Mouse (Mus musculus) right cerebral cortex, postnatal 4 days (tissue): ENCODE data around the gene Fancc.

ENCODE experiments used
- DNase-seq: peaks from one replicate; pipeline ENCODE4 v3.0.0-alpha.2; 2022

The Fancc gene

DNA sequence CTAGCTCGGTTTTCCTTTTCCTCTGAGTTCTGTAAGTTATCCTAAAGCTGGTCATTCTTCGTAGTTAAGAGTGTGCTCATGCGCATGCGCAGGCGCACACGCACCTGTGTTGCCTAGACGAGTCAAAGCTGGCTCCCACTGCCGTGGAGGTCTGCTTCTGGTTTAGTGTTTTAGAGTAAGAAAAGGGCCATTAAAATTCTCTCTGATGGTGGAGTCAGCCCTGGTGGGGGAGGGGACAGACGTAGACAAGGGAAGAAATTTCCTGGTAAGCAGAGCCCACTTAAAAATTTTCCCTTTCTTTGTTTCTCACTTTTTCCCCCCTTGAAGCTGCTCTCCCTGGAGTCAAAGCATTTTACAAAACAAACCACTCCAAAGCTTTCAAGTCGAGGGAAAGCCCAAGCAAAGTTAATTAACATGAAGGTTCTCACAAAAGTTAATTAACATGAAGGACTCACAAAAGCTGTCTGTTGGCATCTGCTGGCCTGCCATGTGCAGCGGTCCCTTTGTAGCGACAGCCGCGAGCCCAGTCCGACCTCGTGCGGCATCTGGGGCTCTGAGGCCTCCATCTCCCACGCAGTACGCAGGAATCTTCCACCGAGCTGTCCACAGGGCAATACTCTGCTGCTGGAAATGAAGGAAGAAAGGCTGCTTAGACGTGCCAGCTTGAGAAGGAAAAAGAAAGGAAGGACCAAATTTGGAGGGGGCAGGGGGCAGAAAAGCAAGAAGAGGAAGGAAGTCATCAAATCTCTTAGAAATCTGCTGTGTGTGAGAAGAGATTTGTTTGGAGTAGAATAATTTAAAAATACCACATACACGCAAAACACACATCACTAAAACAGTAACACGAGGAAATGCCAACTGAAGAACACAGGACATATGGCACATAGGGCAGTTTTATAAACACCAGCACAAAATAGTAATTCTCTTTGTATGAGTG is at the start of gene Fancc:
Gene Fancc (minus strand): TSS at position 633 of the 937 bp plus-strand sequence.
- DNase-seq = peak; percentile 22

DNA sequence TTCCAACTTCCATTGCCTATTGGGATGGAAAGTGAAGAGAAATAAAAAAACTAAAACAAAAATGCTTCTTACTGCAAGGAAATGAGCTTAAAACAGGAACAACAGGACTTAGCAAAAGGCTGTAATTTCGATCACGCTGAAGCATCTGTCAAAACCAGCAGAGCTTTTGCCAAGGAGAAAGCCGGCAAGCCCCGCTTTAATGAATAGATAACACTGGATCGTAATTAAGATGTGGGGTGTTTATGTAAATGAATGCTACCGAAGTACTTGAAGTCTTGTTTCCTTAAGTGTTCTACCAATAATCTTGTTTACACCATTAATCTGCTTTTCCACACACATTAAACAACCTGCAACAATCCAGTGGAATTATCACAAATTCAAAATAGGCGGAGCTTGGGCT is 48.2 kb upstream of the Fancc start:
- no peak for DNase-seq

DNA sequence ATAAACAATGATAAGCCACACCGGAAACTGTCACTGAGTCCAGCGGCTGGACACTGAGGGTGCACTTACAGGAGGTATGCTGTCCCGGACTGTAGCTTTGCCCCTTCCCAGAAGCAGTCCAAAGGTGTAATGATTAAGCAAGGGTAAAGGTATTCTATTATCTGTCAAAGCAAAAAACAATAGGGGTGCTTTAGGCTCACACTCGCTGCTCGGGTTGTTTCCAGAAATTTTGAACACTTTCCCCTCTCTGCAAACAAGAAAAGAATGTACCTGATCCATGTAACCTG is 47.8 kb upstream of the Fancc start:
- no peak for DNase-seq

DNA sequence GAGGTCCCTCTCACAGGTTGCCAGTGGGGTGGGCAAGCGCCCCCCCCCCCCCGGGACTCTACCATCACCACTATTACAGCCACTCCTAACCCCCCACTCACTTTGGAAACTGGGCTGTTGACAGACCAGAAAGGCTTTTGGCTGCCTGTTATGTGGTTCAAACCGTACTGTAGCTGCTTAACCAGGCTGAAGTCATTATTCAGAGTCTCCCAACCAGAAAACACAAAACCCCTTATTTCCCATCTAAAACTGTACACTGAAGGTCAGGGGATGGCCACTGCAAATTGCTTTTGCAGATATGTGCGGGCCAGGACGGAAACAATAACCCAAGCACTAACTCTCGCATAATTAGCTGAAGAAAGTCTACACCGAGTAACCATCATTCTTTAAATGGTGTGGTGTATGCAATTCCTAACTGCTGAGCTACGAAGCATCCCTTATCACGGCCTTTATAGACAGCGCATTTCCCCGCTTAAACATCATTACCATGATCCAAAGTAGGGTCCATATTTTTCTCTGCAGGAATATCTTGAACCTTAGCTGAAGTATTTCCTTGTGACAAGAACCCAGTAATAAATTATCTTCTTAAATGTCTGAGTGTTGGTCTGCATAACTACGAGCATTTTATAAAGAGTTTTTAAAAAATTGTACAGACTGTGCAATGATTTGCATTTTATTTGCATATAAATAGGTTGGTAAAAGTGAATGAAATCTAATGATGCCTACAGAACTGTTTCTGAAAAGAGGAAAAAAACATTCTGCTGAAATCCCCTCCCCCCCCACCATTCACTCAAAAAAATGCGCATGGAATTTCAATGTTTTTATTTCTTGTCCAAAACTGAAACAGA is 47.3 kb upstream of the Fancc start:
- no peak for DNase-seq

DNA sequence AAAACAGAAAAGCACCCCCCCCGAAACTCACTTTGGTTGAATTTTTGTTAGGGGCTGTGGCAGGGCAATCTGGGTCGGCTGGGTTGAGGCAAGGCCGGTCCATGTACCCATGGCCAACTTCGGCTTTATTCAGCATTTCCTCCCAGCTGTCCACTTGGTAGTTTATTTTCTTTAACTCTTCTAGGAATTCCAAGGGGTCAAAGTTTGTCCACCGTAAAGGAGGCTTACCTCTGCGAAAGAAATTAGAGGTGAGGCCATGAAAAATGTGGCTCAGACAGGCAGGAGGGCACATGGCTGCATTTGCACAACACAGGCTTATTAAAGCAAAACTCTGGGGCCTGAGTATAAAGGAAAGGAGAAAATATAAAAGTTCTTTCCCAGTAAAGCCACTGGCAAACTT is 46.4 kb upstream of the Fancc start:
- no peak for DNase-seq

DNA sequence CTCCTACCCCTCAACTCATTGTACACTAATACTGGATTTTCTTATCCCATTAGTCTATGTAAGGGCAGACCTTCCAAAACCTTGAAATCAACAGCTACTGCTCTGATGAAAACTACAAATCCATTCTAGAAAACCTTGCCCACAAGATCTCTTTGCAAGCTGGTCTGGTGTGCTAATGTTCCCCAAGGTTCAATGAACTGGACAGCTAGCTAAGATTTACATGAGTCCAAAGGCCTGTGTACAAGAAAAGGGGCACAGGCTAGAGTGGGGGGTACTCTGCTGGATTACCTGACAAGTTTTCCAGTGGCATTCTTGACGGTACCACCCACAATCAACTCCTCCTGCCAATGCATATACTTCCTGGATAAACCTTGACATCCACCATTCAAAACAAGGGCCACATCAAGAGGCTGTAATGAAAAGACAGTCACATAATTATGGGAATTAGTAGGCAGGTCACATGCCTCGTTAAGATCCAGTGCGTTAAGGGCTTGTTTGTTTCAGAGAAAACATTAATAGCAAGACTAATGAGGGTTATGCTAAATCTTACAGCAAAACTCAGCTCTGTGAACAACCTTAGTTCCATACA is 45.8 kb upstream of the Fancc start:
- DNase-seq = no peak

DNA sequence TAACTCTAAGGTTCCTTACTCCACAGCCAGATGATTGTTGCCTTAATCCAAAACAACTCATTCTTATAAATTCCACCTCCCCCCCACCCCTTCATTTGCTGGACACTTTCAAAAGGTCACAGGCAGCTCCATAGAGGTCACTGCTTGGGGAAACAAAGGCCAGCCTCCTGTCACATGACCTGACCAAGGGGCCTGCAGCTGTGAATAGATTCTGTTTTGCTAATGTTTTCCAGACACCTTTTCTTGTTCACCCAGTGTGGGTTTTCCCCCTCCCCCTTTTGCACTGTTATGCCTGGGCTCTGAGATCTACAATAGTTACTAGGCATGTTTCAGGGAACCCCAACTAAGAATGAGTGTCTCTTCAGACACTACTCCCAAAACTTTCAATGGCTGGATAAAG is 44.4 kb upstream of the Fancc start:
- DNase-seq = no peak

DNA sequence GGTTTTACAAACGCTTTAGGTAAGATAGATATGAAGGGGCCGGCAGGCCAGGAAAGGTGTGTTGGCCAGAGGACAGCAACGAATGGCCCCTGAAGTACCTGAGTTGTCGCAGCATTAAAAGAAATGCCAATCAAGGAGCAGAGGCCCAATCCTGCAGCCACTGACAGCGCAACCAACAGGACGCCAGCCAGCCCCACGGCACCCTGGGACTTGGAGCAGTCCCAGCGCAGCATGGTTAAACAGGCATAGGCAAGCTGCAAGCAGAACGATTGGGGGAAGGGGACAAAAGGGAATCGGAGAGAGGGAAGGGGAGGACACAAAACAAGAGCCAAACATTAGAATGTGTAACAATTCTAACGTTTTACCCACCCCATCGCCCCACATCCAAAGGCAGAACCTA is 43.5 kb upstream of the Fancc start:
- DNase-seq = no peak

DNA sequence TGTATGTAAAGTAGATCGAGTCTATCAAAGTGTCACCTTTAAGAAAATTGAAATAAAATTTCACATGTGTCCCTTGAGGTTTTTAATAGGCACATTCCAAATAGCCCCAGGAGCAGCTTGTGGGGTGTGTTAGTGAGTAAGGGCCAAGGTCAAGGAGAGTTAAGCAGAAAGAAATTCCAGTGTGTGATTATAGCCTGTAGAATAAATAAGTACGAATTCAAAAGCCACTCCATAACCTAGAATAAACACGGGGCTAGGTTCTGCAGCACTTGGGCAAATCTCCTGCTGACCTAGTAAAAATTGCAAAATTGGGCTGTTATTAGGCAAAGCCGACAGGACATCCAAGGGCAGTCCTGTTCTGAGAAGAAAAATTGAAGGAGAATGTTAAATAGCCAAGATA is 37.9 kb upstream of the Fancc start:
- DNase-seq = no peak

DNA sequence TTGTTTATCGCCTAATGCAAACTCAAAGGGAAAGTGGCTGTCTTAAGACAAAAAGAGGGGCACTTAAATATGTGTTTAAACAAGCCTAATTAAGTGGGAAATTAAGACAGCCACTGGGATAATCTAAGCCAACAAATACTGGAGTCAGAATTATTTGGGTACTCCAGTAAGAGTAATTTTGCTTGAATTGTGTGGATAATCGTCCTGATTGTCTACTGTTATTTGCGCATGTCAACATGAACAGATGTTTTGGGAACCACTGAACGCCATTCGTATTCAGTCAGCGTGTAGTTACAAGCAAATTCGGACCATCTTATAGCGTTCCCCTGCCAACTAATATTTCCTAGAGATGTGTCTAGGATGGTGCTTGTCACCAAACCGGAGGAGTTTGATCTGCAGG is 33.8 kb upstream of the Fancc start:
- DNase-seq = no peak

DNA sequence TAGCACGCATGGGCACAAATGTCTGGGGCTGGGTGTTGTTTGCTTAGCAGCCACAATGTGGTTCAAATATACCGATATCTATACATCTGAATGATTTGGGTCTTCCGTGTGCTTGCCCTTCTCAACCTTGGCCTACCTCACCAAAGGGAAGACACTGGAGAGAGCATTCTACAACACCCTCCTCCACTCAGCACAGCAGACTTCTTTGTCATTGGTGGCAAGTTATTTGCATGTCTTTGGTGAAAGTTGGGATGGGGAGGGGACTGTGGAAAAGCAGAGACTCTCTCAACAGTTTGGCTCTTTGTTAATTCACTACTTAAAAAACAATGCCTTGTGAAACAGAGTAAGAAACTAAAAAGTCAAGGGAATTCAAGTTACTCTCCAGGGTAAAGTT is 33.3 kb upstream of the Fancc start:
- DNase-seq = no peak

DNA sequence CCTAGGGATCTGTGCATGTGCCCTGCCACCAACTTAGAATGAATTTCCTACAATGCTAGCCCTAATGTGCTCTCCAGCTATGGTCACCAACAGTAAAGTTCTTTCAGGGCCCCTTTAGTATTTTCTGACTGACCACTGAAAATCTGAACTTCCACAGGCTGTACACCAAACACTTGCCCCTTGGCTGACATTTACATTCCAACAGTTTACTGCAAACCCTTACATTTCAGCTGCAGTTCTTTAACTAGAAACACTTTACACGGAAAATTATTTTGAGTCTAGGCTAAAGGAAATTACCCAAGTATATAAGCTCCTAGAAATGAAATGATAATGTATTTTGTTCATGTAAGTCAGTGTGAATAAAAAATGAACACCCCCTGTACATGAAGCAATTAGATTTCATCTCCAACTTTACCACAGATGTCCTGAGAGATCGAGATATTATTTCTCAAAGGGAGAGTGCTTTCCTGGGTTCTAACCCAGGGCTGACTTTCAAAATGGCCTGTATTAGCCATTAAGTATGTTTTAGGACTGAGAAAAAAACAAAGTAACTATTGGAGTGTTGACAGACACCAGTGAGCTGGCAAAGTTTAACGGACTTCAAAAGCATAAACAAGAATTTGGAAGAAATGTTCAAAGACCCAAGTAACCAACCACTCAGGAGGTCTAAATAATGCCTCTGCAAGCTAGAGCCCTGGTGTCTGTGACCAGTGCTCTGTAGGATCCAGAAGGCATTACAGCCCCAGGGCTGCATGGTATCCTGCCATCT is 32.7 kb upstream of the Fancc start:
- no peak for DNase-seq

DNA sequence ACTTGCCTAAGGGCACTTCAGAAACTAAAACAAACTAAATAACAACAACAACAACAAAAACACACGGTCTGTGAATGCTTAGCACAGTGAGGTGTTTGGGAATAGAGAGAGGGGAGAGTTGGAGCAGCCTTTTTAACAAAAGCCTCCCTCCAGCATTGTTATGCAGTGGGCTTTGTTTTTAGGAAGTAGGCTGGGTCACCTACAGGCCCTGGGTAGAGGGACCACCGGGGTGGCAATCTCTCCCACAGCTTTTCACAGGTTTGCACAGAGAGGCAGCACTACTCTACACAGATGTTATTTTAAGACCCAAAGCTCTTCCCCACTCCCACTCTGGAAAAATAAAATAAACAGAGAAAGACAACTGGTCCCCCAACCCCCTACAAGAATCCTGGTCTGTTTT is 31.8 kb upstream of the Fancc start:
- DNase-seq = no peak

DNA sequence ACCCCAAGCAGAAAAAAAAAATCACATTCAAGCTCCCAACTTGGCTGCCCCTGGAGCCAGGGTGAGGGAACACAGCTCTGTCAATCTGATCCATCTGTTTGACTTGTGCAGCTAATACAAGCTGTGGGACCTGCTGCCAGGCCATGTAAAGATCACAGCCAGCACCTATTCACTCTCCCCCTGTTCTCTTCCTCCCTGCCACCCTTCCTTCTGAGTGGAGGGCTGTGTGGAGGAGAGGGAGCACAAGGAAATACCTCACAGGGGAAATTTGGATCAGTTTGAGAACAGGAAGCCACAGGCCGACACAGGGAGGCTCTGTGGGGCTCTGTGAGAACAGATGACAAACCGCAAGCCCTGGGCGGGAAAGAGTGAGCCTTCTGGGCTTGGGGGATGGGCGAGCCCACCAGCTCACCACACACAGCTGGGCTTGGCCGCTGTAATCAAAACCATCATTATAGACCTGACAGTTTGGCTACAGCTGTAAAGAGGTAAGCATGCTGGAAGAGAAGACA is 31.1 kb upstream of the Fancc start:
- DNase-seq = no peak

DNA sequence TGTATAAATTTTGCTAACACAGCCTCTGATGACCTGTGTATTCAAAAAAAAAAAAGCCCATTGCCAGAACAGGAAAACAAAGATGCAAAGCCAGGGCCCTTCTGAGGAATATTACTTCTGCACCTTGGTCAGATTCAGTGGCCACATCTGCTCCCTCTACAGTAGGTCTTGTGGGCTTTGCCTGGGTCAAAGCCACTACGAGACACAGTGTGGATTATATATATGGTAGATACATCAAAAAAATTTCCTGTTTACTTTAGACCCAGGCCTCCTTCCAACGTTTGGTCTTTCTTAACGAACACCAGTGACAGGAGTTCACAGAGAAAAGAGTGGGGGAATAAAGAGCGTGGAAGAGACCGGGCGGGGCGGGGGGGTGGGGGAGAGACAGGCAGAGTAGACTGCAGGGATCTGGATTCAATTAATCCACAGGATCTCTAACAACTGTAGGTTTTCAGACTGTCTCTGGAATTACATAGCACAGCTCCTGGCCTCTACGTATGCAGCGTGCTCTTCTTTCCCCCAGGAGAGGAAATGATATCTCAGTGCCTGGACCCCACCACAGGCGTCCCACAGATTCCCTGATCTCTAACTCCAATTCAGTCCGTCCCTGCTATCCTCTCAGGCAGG is 28.6 kb upstream of the Fancc start:
- no peak for DNase-seq

DNA sequence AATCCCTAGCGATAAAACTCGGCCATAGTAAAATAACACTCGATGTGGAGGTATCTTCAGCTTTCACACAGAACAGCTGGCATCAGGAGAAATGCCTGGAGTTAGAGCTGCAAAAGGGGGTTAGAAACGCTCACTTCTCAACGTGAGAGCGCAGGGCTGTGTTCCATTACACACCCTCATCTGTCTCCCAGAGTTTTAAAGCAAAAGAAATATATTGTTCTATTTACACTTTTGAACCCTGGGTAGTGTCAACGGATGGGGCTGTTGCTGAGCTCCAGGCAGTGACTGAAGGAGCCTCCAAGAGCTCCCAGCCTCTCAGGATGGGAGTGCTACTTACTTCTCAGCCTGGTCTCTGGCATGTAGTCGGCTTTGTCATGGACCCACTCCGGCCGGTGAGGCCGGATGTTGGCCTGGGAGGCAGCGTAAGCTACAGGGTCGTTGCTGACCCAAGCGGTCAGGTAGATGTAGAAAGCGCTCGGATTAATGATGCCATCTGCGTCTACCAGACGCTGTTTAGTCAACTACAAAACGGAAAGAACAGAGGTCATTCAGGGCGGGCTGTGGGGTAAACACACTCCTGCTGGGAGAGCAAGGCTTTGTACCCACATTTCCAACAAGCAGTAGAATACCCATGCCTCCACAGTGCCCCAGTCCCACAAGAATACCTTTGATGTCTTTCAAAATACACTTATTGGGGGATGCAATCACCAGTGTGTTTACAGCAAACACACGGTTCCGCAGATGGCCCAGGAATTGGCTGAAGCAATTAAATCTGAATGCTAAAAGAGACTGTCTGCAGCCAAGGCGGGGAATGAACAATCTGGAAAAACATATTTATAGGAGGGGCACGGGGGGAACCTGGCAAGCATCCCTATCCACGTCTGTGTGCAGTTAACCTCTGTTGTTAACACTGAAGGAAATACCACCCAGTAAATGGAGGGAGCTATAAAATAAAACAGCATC is 27.8 kb upstream of the Fancc start:
- DNase-seq = peak; percentile 44

DNA sequence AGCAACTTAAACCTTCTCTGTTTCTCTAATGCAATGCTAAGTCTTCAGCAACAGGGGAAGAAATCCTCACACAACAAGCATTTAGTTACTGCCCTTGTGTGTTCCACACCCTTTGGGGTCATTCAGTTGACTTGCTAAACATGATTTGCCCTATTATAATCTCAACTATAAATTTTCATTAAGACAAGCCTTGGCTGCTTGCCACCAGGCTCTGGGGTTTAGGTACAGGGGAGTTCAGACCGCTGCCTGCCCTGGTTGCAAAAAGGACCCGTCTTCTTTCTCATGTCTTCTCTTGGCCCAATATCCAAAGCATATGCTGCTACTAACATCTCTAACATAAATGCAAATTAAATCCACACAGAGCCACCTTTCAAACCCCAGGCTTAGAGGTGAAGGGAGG is 27.0 kb upstream of the Fancc start:
- DNase-seq = no peak

DNA sequence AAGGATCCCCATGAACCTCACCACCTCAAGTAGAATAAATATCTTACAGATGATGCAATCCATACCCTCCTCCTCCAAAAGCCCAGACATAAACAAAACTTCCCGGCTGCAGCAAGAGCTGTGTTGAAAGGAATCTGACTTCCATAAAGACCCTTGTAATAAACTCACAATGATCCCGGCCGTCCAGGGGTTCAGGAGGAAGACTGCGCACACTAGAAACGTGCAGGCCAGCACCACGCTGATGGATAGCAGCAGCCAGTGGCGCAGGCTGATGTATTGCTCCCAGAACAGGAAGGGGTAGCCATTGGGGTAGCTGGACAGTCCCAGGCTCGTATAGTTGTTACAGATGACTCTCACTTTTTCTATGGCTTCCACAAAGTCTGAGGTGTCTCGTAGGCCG is 25.8 kb upstream of the Fancc start:
- no peak for DNase-seq

DNA sequence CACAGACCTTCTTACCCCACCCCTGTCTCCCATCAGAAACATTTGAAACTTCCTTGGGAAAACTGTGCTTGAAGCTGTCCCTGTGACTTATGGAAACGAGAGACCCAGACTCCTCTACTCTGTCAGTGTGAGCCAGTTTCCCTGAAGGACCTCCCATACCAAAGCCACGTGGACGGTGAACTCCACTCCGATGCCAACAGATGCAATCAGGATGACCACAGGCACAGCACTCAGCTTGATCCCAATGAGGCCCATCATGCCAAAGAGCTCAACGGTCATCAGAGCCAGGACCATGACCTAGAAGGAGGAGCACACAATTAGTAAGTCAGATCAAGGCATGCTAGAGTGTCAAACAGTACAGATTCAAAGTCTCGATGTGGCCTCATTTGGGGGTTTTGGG is 23.0 kb upstream of the Fancc start:
- DNase-seq = no peak

DNA sequence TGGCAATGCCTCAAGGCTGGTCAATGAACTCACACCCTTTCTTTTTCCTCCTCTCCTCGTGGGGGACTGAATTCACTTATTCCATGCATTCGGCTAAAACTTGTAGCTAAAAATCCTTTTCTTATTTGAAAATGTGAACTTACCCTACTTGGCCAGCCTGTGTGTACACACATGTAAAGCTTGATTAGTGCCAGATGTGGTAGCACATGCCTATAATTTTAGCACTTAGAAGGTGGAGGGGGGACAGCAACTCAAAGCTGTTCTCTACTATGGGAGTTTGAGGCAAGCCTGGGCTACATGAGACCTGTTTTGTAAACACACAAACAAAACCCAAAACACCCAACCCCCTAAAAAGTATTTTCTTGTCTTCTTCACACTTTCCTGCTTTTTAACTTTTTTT is 19.5 kb upstream of the Fancc start:
- no peak for DNase-seq

DNA sequence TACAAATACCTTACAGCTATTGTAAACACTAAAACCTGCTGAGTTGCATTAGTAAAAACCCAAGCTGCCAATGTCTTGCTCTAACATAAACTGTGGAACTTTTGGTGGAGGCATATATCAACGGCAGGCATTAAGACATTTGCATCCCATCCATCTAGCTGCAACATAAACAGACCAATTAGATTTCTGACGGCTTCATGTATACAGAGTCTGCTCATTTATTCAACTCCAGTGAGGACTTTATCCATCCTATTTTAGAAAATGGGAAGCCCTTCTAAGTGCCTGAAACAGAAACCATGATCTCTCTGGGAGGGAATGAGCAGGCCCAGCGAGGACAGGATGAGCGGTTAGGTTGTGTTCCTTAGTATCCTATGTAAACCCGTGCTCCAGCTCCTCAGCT is 18.5 kb upstream of the Fancc start:
- DNase-seq = no peak
